Mouse (Mus musculus) ovary, adult 10 weeks (tissue): ENCODE results near the gene Vmn1r15. TPM values are rescaled to one million over a fixed set of nuclear protein-coding genes. Genes with fewer than 3 reads are reported as not detected.

Experiments
- polyA plus RNA-seq: library from polyadenylated mRNA; stranded (reverse); fragments of 350-450 nt; fragmentation: Illumina TruSeq; extraction: RNeasy Lipid Tissue Mini Kit (QIAGEN cat#74804); gene quantifications from one replicate; pipeline ENCODE4 v1.2.3, GENCODE M21; 2014

Gene Vmn1r15
- not detected for polyA plus RNA-seq

DNA sequence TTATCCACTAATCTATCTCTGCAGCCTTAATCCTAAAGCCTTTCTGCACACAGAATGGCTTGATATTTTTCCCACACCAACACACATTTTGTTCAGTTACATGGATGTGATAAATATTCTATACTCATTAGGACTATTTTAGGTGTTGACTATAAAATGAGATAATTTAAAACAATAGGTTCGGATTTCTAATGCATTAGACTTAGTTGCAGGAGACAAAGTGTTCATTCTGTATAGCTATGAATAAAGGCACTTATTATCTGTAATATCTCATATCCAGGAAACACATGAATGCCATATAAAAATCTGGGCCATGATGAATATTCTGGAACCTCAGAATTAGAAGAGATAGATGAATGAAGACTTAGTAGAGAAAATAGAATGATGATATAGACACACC lies at the start of gene Vmn1r15:
Vmn1r15 (plus strand) TSS at position 301 of the 400 bp plus-strand sequence.

DNA sequence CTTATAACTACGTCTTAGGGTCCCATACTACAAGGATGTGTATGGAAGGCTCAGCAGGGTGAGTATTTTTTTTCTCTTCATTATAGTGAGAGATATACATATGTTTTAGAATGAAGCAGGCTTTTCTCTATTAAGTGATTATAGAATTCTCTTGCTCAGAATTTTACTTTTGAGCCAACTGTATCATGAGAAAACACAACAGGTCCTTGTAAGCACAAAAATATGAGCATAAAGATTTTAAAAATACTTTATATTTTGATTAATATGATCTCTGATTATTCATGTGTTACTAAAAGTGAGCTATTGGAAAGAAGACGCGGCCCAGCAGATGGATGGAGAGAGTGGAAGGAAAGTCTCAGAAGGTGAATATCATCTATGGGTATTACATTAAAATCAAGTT lies 26.4 kb upstream of the Vmn1r15 start, which contains the start of gene Vmn1r14:
Vmn1r14 (plus strand) TSS at position 301 of the 400 bp plus-strand sequence.

Other genes with a start within 250 kb of the Vmn1r15 start
- not detected for gene Vmn1r7, start 232.6 kb upstream of the Vmn1r15 start, polyA plus RNA-seq
- gene Vmn1r8, start 225.7 kb upstream of the Vmn1r15 start, polyA plus RNA-seq, result not detected
- gene Vmn1r9, start 191.2 kb upstream of the Vmn1r15 start, polyA plus RNA-seq, result not detected
- not detected for gene Vmn1r10, start 148.5 kb upstream of the Vmn1r15 start, polyA plus RNA-seq
- gene Vmn1r11, start 124.5 kb upstream of the Vmn1r15 start, polyA plus RNA-seq, result not detected
- gene Vmn1r12, start 101.0 kb upstream of the Vmn1r15 start, polyA plus RNA-seq, result not detected
- not detected for gene Vmn1r13, start 54.7 kb upstream of the Vmn1r15 start, polyA plus RNA-seq
- not detected for gene Vmn1r14, start 26.3 kb upstream of the Vmn1r15 start, polyA plus RNA-seq
- not detected for gene Vmn1r16, start 71.5 kb downstream of the Vmn1r15 start, polyA plus RNA-seq
- not detected for gene Vmn1r17, start 105.8 kb downstream of the Vmn1r15 start, polyA plus RNA-seq
- gene Vmn1r18, start 137.8 kb downstream of the Vmn1r15 start, polyA plus RNA-seq, result not detected
- not detected for gene Vmn1r19, start 145.8 kb downstream of the Vmn1r15 start, polyA plus RNA-seq
- gene Vmn1r20, start 171.0 kb downstream of the Vmn1r15 start, polyA plus RNA-seq, result not detected